Mouse (Mus musculus) forebrain, embryonic 14.5 days (tissue): ENCODE data around the gene Amy2a5. TPM values are rescaled to one million over a fixed set of nuclear protein-coding genes. Genes with fewer than 3 reads are reported as not detected.
"Not testable (repeated sequence)": the region's sequence is repeated elsewhere in the genome, so short reads cannot be mapped to it uniquely, and the experiment has no call there.

Source experiments
- ATAC-seq: fragments of 200-750 bp; cut with Nextera tagmentation; 2 replicates; pipeline ENCODE4 v1.8.0; 2017; ENCODE audit warnings: mild to moderate bottlenecking, moderate library complexity
- DNase-seq: peaks from one replicate; pipeline ENCODE4 v3.0.0-alpha.2; 2015; ENCODE audit warnings: low spot score
- H3K27ac ChIP-seq: fragments of 300-500 bp; sonication (generic); 2 replicates; pipeline ENCODE4 v1.5.1; 2014; ENCODE audit warnings: low read depth, mild to moderate bottlenecking, control low read depth, low read length, moderate library complexity
- H3K27me3 ChIP-seq: fragments of 300-500 bp; sonication (generic); replicated peaks from 2 replicates; pipeline ENCODE4 v1.6.1; 2014; ENCODE audit warnings: low read length, control low read depth, mixed read lengths; ENCODE audit not compliant: control insufficient read depth, insufficient read depth
- H3K36me3 ChIP-seq: fragments of 300-500 bp; sonication (generic); 2 replicates; pipeline ENCODE4 v1.6.1; 2014; ENCODE audit warnings: low read length, control low read depth; ENCODE audit not compliant: control insufficient read depth, insufficient read depth
- H3K4me1 ChIP-seq: fragments of 300-500 bp; sonication (generic); 2 replicates; pipeline ENCODE4 v1.6.1; 2014; ENCODE audit warnings: antibody characterized with exemption, low read length, control low read depth; ENCODE audit not compliant: control insufficient read depth, insufficient read depth
- H3K4me2 ChIP-seq: fragments of 300-500 bp; sonication (generic); 2 replicates; pipeline ENCODE4 v1.6.1; 2014; ENCODE audit warnings: mild to moderate bottlenecking, control low read depth, low read length
- H3K4me3 ChIP-seq: fragments of 300-500 bp; sonication (generic); 2 replicates; pipeline ENCODE4 v1.5.1; 2014; ENCODE audit warnings: low read depth, low read length, control low read depth
- H3K9ac ChIP-seq: fragments of 300-500 bp; sonication (generic); 2 replicates; pipeline ENCODE4 v1.6.1; 2014; ENCODE audit warnings: mild to moderate bottlenecking, low read length, control low read depth, moderate library complexity
- H3K9me3 ChIP-seq: fragments of 300-500 bp; sonication (generic); replicated peaks from 2 replicates; pipeline ENCODE4 v1.6.1; 2016; ENCODE audit warnings: low read length, control low read depth, mixed read lengths; ENCODE audit not compliant: control insufficient read depth
- whole genome bisulfite sequencing: fragments of 180-500 bp; shearing (Covaris S2); extraction: QIAGEN DNeasy Blood & Tissue Kit; methylation state at CpG from one replicate; pipeline ENCODE4 v1.1.7; 2014; 5-methylcytosine and 5-hydroxymethylcytosine counted together
- polyA plus RNA-seq: library from polyadenylated mRNA; unstranded; fragments of >200 nt; fragmentation: Nextera tagmentation; extraction: Ambion mirVana; gene quantifications from 2 replicates; pipeline ENCODE4 v1.2.1, GENCODE M21; 2014

Amy2a5 gene
- not detected in 2 replicates for polyA plus RNA-seq

GRCm38 (mm10) chr3:113258737-113259136, at the start of gene Amy2a5:
Gene Amy2a5 (minus strand): TSS chr3:113258837.
- H3K27ac ChIP-seq, H3K4me1 ChIP-seq, H3K9me3 ChIP-seq, H3K4me2 ChIP-seq, H3K27me3 ChIP-seq, H3K9ac ChIP-seq, DNase-seq, ATAC-seq, H3K4me3 ChIP-seq, H3K36me3 ChIP-seq: not testable (repeated sequence)
- WGBS, result no CpG with 5 or more reads among the region's 4 CpGs

DNA sequence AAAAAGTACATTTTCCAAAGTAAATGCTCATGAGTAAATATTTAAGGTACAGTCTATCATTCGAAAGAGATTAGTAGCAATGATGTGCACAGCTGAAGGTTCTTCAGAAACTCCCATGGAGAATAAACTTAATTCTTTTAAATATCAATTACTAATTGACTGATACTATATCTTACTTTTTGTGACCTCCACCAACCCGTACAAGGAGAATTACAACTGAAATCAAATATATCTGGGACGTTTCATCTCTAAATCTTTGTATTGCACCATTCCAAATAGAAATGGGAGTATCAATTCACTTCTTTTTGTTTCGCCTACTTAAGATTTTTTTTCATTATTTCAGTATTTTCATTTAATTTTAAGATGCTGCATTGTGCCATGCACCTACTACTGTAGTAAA, 32.7 kb upstream of the Amy2a5 start, which contains the start of gene Amy2a4:
TSS of gene Amy2a4 (minus strand) at position 101 of the 400 bp plus-strand sequence.
- not testable (repeated sequence) for H3K27me3 ChIP-seq, H3K4me3 ChIP-seq, ATAC-seq, H3K9me3 ChIP-seq, H3K4me1 ChIP-seq, H3K27ac ChIP-seq, H3K4me2 ChIP-seq, H3K36me3 ChIP-seq, H3K9ac ChIP-seq, DNase-seq
- no CpG with 5 or more reads among the region's 4 CpGs for WGBS

- not testable (repeated sequence) for H3K4me3 ChIP-seq, H3K27me3 ChIP-seq, H3K9ac ChIP-seq, H3K4me2 ChIP-seq, DNase-seq, H3K36me3 ChIP-seq, H3K9me3 ChIP-seq, H3K4me1 ChIP-seq, ATAC-seq, H3K27ac ChIP-seq
These were observed 21.6 kb upstream of the Amy2a5 start for GRCm38 (mm10) chr3:113280285-113280684.

DNA sequence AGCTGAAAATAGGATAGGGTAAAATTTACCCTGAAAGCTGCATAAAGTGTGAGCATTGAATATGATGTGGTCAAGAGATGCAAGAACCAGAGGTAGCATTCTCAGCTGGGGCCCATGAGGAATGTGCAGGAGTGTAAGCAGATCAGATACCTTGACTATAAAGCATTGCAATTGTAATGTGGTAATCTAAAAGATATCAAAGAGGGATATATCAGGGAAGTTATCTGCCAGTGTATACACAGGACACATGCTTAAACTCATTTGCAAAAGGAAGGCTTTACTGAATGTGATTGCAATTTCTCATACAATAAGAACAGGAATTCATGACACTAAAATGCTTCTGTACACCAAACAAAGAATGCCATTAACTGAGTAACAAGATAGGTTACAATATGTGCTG, 20.9 kb upstream of the Amy2a5 start:
- not testable (repeated sequence) for DNase-seq, ATAC-seq, H3K27ac ChIP-seq, H3K36me3 ChIP-seq, H3K4me3 ChIP-seq, H3K4me2 ChIP-seq, H3K9ac ChIP-seq, H3K27me3 ChIP-seq, H3K4me1 ChIP-seq, H3K9me3 ChIP-seq

- no peaks in the 10 kb centered on the region for H3K4me1 ChIP-seq
- no peak overlapping the region for H3K27ac ChIP-seq
- H3K9ac ChIP-seq, result no peak overlapping the region
- ATAC-seq (no peak), DNase-seq (no peak)
- no peak overlapping the region for H3K4me2 ChIP-seq
- no peaks in the 10 kb centered on the region for H3K36me3 ChIP-seq
- H3K27me3 ChIP-seq, result no peaks in the 10 kb centered on the region
- no peaks in the 10 kb centered on the region for H3K9me3 ChIP-seq
- WGBS, result 92% methylated on average over 1 of the region's 1 CpGs
- no peak overlapping the region for H3K4me3 ChIP-seq
These were observed 31.5 kb downstream of the Amy2a5 start for GRCm38 (mm10) chr3:113227115-113227514.

Other genes starting within 250 kb of the Amy2a5 start
- not detected in 2 replicates for gene Amy2a4, start 32.6 kb upstream of the Amy2a5 start, polyA plus RNA-seq
- not detected in 2 replicates for gene Amy2a3, start 65.2 kb upstream of the Amy2a5 start, polyA plus RNA-seq
- not detected in 2 replicates for gene Amy2a2, start 97.8 kb upstream of the Amy2a5 start, polyA plus RNA-seq